Mouse (Mus musculus) myocyte (in vitro differentiated cells): ENCODE measurements around the gene Errfi1. TPM values are rescaled to one million over a fixed set of nuclear protein-coding genes. Genes with fewer than 3 reads are reported as not detected.

Experiments used
- H3K27me3 ChIP-seq: one replicate; pipeline ENCODE4 v1.6.1; 2011; ENCODE audit not compliant: control insufficient read depth, insufficient read depth, insufficient read length
- H3K36me3 ChIP-seq: one replicate; pipeline ENCODE4 v1.6.1; 2011; ENCODE audit not compliant: control insufficient read depth, insufficient read depth
- H3K4me2 ChIP-seq: one replicate; pipeline ENCODE4 v1.6.1; 2011; ENCODE audit warnings: low read depth, control low read depth
- H3K4me3 ChIP-seq: one replicate; pipeline ENCODE4 v1.5.1; 2011; ENCODE audit warnings: mild to moderate bottlenecking, control low read depth, moderate library complexity
- H3K79me2 ChIP-seq: one replicate; pipeline ENCODE4 v1.6.1; 2011; ENCODE audit not compliant: control insufficient read depth, insufficient read depth
- H3ac ChIP-seq: one replicate; pipeline ENCODE4 v1.6.1; 2011; ENCODE audit not compliant: control insufficient read depth, insufficient read length
- CEBPB ChIP-seq: IDR thresholded peaks from 2 replicates; pipeline ENCODE4 v1.6.1; 2011; ENCODE audit warnings: mild to moderate bottlenecking, moderate library complexity; ENCODE audit not compliant: poor library complexity, insufficient read depth, severe bottlenecking
- E2F4 ChIP-seq: IDR thresholded peaks from one replicate; pipeline ENCODE4 v1.6.1; 2011; ENCODE audit warnings: mild to moderate bottlenecking, control low read depth, moderate library complexity; ENCODE audit not compliant: insufficient read depth
- MAX ChIP-seq: IDR thresholded peaks from one replicate; pipeline ENCODE4 v1.6.1; 2011; ENCODE audit warnings: low read depth, mild to moderate bottlenecking, control low read depth
- MYOD1 ChIP-seq, 3 experiments: IDR thresholded peaks; one replicate each; pipeline ENCODE4 v1.6.1; 2011; ENCODE audit warnings: control low read depth in 2 of 3, low read depth in 2 of 3, mild to moderate bottlenecking in 2 of 3, moderate library complexity in 1 of 3; ENCODE audit not compliant: insufficient read length in 2 of 3, control insufficient read depth in 1 of 3
- MYOG ChIP-seq, 3 experiments: IDR thresholded peaks; one replicate each; pipeline ENCODE4 v1.6.1; 2011; ENCODE audit warnings: control low read depth in 2 of 3, low read depth in 2 of 3, mild to moderate bottlenecking in 2 of 3; ENCODE audit not compliant: insufficient read length in 2 of 3, control insufficient read depth in 1 of 3, insufficient read depth in 1 of 3
- POLR2A ChIP-seq: IDR thresholded peaks from one replicate; pipeline ENCODE4 v1.6.1; 2011; ENCODE audit warnings: low read depth, mild to moderate bottlenecking, control low read depth, moderate library complexity; ENCODE audit not compliant: insufficient read length
- POLR2AphosphoS2 ChIP-seq: IDR thresholded peaks from one replicate; pipeline ENCODE4 v1.6.1; 2011; ENCODE audit warnings: low read depth, control low read depth; ENCODE audit not compliant: insufficient read length
- REST ChIP-seq: IDR thresholded peaks from one replicate; pipeline ENCODE4 v1.6.1; 2011; ENCODE audit warnings: mild to moderate bottlenecking, control low read depth, moderate library complexity; ENCODE audit not compliant: insufficient read depth, insufficient read length
- SRF ChIP-seq: IDR thresholded peaks from one replicate; pipeline ENCODE4 v1.6.1; 2011; ENCODE audit warnings: low read depth; ENCODE audit not compliant: control insufficient read depth, insufficient read length
- TCF12 ChIP-seq: IDR thresholded peaks from one replicate; pipeline ENCODE4 v1.6.1; 2011; ENCODE audit warnings: mild to moderate bottlenecking, control low read depth; ENCODE audit not compliant: poor library complexity, insufficient read depth, severe bottlenecking
- TCF3 ChIP-seq: IDR thresholded peaks from one replicate; pipeline ENCODE4 v1.6.1; 2011; ENCODE audit warnings: low read depth, control low read depth; ENCODE audit not compliant: insufficient read length
- USF1 ChIP-seq: IDR thresholded peaks from one replicate; pipeline ENCODE4 v1.6.1; 2011; ENCODE audit warnings: low read depth, mild to moderate bottlenecking, control low read depth, moderate library complexity
- polyA plus RNA-seq: library from polyadenylated mRNA; unstranded; fragments of >200 nt; fragmentation: generic; extraction: Trizol; gene quantifications from one replicate; pipeline ENCODE4 v1.2.1, GENCODE M21; 2012; ENCODE audit warnings: missing spikeins

The Errfi1 gene
- polyA plus RNA-seq, 1 experiment: 18.9 TPM

- peak overlapping the region; percentile 36 for H3K4me2 ChIP-seq
- H3K27me3 ChIP-seq: no peaks in the 10 kb centered on the region
- TF ChIP-seq E2F4 (no peak), POLR2AphosphoS2 (peak; percentile 17)
- H3ac ChIP-seq: no peak overlapping the region
- peaks cover 80% of the 10 kb centered on the region for H3K79me2 ChIP-seq
- H3K36me3 ChIP-seq: peaks cover 29% of the 10 kb centered on the region
- no peak overlapping the region for H3K4me3 ChIP-seq
Measured at GRCm38 (mm10) chr4:150862626-150863375, 9.1 kb downstream of the Errfi1 start.

GRCm38 (mm10) chr4:150865371-150865770 is 11.7 kb downstream of the Errfi1 start:
- H3ac ChIP-seq: no peak overlapping the region
- TF ChIP-seq E2F4 (no peak), TCF3 (no peak)
- H3K27me3 ChIP-seq: no peaks in the 10 kb centered on the region
- peaks cover 40% of the 10 kb centered on the region for H3K36me3 ChIP-seq
- H3K4me3 ChIP-seq: no peak overlapping the region
- no peak overlapping the region for H3K4me2 ChIP-seq
- peaks cover 54% of the 10 kb centered on the region for H3K79me2 ChIP-seq

- no peak overlapping the region for H3ac ChIP-seq
- H3K36me3 ChIP-seq: peaks cover 40% of the 10 kb centered on the region
- TF ChIP-seq TCF3 (no peak), MAX (no peak), SRF (no peak), CEBPB (no peak), MYOD1 (IDR thresholded peaks at IDR 0.05; ENCODE audit: control insufficient read depth in 1 of 3, insufficient read length in 2 of 3, low read depth in 2 of 3) (no peak), MYOG (IDR thresholded peaks at IDR 0.05; ENCODE audit: control insufficient read depth in 1 of 3, insufficient read depth in 1 of 3, insufficient read length in 2 of 3, low read depth in 2 of 3) (no peak), REST (no peak), POLR2A (no peak), E2F4 (no peak), USF1 (no peak), TCF12 (no peak), POLR2AphosphoS2 (no peak)
- no peak overlapping the region for H3K4me2 ChIP-seq
- no peak overlapping the region for H3K4me3 ChIP-seq
- peaks cover 47% of the 10 kb centered on the region for H3K79me2 ChIP-seq
- no peaks in the 10 kb centered on the region for H3K27me3 ChIP-seq
Measured at GRCm38 (mm10) chr4:150866069-150866468, 12.3 kb downstream of the Errfi1 start.

GRCm38 (mm10) chr4:150866494-150866893 is 12.8 kb downstream of the Errfi1 start:
- no peak for TF ChIP-seq TCF12
- no peaks in the 10 kb centered on the region for H3K27me3 ChIP-seq
- no peak overlapping the region for H3K4me3 ChIP-seq
- H3K36me3 ChIP-seq: peaks cover 40% of the 10 kb centered on the region
- no peak overlapping the region for H3ac ChIP-seq
- peaks cover 43% of the 10 kb centered on the region for H3K79me2 ChIP-seq
- H3K4me2 ChIP-seq: no peak overlapping the region

- H3K36me3 ChIP-seq: peaks cover 40% of the 10 kb centered on the region
- H3K27me3 ChIP-seq: no peaks in the 10 kb centered on the region
- no peak overlapping the region for H3ac ChIP-seq
- no peak overlapping the region for H3K4me2 ChIP-seq
- no peak for TF ChIP-seq POLR2A
- no peak for TF ChIP-seq MAX
- no peak for TF ChIP-seq TCF3
- TF ChIP-seq USF1: no peak
- no peak for TF ChIP-seq SRF
- no peak for TF ChIP-seq MYOG (IDR thresholded peaks at IDR 0.05; ENCODE audit: control insufficient read depth in 1 of 3, insufficient read depth in 1 of 3, insufficient read length in 2 of 3, low read depth in 2 of 3)
- TF ChIP-seq TCF12: no peak
- TF ChIP-seq E2F4: no peak
- TF ChIP-seq CEBPB: no peak
- TF ChIP-seq MYOD1 (IDR thresholded peaks at IDR 0.05; ENCODE audit: control insufficient read depth in 1 of 3, insufficient read length in 2 of 3, low read depth in 2 of 3): no peak
- no peak for TF ChIP-seq REST
- no peak for TF ChIP-seq POLR2AphosphoS2
- no peak overlapping the region for H3K4me3 ChIP-seq
- H3K79me2 ChIP-seq: peaks cover 26% of the 10 kb centered on the region
Measured at GRCm38 (mm10) chr4:150868161-150868560, 14.4 kb downstream of the Errfi1 start.
